Mouse (Mus musculus) cerebellum, postnatal 4 days (tissue): ENCODE measurements around the gene Ebf1.

ENCODE experiments used
- DNase-seq, 2 experiments: peaks; one replicate each; pipeline ENCODE4 v3.0.0; 2022; ENCODE audit warnings: low spot score in 2 of 2, mixed read lengths in 1 of 2

Ebf1 gene

DNA sequence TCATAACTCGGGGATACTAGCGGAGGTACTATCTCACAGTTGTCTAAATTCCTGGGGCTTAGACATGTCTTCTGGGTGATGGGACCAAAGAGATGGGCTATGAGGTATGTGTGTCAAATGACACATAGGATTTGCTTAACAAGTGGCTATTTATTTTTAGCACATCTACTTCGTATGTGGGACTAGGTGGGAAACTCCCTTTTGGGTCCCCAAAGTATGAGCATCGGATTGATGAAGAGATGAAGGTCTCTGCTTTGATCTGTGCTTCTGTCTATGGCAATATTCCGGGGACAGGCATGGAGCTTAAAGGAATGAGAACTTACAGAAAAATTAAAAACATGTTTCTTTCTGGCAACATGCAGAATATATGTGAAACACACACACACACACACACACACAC is 44.8 kb downstream of the Ebf1 start:
- no peak for DNase-seq

DNA sequence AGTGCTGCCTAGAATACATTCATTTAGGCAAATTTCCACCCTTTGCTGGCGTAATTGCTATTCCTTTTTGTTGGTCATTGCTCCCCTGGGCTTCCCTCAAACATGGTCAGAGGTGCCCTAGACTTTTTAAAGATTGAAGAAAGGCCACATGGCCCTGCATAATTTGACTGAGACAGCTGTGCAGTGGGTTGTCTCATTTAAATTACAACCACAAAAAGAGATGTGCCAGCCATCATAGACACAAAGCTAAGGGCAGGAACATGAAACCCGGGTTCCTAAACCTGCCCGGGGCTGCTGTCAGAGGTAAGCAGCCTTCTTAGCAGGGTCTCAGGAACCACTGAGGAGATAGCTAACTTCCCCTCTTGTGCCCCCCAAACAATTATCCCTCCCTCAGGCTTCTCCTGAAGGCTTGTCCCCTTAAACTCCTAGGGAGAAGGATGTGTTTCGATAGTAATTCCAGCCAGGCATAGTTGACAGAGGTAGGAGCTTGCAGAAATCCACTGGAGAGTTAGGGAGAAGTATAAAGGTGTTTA is 46.6 kb downstream of the Ebf1 start:
- DNase-seq: no peak

DNA sequence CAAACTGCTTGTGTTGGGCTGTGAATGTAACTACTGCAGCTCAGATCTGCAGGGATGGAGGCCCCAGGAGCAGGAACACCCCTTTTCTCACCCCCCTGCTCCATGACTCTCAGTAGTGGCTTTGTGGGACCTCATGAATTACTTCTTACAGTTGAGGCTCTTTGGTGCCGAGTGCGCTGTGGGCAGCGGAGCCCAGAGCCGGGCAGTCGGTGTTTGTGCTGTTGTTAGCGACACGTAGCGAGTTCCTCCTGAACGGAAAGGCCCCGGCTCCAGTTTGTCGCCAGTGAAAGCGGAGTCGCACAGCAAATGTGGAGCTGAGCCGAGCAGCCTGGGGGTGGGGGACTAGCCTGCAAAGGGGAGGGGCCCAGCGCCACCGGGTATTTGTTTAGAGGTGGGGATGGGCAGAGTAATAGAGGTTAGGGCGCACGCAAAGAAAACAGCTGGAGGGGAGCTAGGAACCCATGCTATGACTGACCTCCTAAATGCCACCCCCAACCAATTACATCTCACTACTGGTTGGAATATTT is 48.1 kb downstream of the Ebf1 start:
- DNase-seq: peak in 1 of 2 experiments; percentile 35

DNA sequence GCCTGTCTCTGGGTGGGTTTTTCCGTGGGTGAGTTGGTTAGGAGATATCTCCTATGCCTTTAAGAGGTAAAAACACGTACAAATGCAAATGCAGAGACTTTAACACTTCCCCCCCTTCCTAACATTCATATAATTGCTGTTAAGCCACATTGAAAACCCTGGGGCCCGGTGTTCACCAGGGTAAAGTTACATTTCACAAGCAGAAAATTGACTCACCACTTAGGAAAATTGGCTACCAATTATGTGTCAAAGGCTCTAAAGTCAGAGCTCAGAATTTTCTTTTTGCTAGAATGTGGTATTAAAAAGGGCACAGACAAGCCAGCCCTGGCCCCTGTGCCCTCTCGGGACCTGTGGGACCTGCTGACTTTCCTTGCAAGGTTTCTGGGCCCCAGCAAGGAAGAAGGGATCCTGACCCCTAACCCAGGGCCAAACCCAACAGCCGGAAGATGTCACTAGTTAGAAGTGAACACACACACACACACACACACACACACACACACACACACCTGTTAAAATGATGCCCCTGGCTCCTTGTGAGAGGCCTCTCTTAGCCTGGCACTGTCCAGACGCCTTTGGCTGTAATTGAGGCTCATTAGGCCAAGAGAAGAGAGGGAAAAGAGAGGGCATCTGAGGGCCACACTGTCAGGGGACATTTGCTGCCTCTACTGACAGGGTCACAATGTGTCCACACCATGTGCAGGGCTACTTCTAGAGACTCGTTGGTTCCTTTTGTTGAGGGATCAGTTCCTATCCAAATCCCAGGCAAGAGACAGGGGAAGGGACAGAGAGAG is 48.8 kb downstream of the Ebf1 start:
- DNase-seq: no peak

DNA sequence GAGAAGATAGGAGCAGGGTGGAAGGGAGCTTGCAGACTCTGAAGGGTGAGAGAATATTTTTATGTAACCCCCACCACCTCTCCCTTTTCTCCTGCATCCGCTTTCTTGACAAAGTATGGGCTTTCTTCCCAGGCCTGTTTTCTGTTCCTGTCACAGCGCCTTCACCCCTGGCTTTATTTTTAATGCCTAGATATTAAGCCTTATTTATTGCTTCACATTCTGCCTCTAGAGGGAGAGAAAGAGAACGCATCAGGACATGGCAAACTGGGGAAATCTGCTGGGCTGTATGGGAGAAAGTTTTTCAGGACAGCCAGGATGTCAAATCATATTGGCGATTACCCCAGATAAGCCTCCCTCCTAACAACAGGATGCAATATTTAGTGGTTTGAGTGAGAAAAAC is 49.6 kb downstream of the Ebf1 start:
- DNase-seq: no peak

DNA sequence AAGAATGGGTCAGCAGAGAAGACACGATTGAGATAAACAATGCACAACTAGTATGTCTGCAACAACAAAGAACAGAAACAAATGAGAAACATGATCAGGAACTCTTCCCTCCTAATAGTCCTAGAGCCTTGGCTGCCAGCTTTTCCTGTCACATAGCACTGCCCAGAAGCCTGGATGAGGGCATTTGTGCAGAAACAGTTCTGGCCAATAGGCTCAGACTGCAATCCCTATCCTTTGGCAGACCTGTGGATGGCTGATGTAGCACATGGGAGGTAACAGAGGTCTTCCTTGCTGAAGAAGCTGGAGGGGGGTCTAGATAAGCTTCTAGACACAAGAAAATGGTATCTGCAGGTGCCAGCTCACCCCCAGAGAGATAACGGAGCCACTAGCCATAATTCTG is 64.2 kb downstream of the Ebf1 start:
- no peak for DNase-seq

DNA sequence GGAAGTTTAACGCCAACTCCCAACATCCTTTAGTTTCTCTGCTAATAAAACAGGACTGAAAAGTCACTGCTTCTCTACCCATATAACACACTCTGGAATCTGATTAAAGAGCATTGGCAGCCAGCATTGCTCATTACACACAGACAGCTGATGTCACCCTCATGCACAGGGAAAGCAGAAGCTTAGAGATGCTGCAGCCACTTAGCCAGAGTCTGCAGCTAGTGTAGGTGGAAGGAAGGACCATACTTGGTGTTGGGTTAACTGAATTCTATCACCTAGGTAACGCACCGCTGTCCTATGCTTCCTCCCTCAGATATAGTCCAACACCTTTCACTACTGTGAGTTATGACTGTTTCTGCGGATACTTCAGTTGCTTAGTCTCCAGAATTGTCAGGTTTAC is 64.9 kb downstream of the Ebf1 start:
- no peak for DNase-seq

DNA sequence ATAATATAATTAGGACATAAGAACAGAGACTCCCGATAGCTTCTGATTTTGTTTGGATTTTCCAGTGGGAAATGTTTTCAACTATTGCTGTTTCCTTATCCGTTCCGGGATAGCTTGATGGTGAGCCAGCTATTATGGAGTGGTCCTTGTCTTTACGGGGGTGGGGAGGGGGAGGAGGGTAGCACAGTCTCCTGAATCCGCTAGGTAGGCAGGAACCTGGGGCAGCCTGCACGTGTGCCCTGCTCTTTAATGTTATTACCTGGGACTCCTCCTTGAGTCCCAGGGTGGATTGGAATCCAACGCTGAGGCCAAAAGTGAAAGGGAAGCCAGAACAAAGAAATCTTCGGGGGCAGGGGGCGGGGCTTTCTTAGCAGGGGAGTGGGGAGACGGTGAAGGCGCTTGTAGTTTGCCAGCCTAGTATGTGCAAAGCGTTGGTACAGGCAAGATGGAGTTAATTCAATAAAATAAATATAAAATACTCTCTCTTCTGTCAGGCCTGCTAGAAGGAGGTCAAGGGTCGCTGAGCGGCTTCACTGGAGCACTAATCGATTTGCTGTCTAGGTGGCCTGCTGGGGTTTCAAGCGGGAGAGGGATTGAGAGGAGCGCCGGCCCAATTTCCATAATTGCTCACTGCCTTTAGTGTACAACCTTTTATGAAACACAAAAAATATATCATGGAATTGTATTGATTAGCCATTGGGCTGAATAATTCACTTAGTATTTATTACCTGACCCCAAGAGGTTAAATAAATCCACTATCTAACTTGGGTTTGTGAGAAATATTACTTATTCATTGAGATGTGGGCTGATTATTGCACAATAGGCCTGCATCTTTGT is 65.8 kb downstream of the Ebf1 start:
- no peak for DNase-seq

DNA sequence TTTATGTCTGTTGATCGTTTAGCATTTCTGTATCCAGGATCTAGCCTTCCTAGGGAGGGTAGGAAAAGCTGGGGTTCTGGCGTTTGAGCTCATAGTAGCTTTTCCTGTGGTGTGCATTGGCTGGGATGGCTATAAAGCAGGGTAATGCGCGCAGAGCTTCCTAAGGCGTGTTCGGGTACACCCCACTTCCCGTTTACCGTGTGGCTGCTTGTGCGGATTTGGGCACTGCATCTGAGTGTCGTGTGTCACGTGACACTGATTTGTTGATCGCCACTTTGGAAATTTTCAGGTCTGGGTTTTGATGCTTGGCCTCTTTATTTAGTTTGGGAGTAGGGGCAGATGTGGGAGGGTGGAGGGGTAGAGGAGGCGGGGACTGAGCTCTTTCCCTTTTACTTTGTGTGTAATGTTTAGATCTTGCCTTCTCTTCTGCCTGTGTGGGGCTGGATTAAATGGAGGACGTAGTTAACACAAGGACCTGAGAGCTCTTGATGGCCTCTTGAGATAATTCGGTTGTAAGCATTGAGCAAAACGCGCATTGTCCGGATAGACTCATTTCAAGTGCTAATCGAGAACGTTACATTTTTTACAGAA is 67.5 kb downstream of the Ebf1 start:
- DNase-seq: no peak

DNA sequence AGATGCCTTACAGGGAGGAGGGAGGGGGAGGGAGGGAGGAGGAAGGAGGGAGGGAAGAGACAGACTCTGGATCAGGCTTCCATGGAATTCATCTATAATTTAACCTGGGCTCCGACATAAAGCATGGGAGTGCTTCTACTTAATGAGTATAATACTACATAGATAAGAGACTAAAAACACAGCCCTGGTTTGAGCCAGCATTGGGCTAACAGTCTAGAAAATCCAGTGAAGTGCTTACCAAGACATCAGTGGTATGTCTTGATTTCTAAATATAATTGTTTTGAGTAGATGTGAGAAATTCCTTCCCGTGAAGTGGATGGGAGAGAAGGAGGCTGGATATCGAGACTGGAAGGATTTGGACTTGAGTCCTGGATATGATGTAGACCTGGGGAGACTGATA is 68.0 kb downstream of the Ebf1 start:
- DNase-seq: no peak

DNA sequence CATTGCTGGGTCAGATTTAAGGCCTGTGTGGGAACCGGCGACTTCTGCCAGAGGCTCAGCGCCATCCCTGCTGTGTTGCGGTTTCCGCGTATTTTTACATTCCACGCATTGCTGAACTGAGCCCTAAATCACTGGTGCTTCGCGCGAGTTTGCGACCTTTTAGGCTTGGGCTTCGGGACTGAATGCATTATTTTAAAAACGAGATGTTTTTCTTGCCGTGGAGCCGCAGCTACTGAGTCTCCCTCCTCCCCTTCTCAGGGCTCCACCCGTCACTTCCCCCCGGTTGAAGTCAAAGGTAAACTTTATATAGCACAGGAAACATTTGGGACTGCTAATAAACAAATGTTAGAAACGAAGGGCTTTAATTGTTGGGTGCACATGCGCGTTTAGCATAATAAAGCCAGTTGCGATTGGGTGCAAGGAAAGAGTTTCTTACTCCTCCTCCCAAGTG is 68.8 kb downstream of the Ebf1 start:
- no peak for DNase-seq

DNA sequence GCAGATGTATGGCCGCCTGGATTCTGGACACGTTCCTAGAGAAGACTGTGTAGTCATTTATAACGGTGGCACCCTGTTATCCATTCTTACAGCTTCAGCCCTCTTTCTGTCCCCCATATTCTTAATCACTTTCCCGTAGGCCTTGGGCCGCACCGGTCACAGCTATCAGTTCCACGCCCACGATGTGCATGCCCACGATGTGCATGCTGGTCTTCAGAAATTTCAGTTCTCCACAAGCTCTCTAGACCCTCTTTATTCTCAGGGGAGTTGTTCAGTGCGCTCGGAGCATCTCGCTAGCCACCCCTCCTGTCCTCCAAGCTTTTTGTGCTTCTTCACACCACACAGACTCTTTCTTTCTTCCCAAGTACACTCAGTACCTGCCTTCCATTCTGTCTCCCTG is 69.3 kb downstream of the Ebf1 start:
- no peak for DNase-seq

DNA sequence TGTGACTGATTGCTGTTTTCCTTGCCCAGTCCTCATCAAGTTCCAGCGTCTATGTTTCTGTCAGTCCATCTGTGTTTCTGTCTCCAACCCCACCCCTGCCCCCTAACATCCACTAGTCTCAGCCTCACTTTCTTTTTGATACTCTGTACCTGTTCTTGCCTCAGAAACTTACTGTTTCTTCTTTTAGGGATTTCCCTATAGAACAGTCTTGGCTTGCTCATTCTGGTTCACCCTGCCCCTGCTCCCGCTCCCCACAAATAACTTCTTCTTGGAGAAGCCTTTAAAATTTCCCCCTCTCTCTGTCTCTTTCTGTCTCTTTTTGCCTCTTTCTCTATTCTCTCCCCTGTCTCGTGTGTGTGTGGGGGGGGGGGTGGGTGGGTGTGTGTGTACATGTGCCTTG is 71.4 kb downstream of the Ebf1 start:
- no peak for DNase-seq

DNA sequence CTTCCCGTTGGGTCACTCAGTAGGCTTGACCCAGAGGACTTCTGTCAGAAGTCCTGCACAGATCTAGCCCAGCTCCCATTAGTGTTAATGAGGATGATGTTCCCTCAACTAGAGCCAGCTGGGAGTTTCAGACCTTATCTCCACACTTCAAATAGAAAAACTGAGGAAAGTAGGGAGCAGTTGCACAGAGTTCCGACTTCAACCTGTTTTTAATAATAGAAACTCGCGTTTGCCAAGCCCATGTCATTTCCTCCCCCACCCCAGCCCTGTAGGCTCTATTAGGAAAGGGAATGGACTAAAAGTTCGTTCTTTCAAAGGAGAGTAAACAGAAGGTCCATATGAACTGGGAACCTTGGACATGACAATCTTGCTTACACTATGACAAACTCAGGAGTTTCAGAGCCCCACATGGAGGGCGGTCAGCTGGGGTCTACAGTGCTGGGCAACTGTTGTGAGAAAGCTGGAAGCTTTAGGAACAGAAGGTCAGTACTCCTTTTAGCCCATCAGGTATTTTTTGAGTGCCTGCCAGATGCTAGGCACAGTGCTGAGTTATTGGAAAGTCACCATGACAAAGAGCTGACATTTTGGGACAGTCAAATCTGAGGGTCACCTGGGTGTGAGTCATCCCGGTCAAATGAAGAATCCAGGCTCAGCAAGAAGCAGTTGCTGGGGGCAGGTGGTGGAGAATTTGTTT is 72.6 kb downstream of the Ebf1 start:
- DNase-seq: no peak

DNA sequence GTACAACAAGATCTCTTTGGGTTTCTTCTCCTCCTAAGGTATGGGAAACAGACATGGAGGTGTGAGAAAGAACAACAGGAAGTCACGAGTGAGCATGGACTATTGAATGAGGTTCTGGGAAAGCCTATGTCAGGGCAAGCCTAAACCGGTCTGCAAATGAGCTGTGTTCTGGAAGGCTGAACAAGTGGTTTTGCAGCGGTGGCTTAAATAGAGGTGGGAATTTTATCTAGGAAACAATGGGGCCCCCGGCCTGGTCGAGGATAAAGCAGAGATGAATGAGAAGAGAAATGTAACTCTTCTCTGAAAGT is 73.1 kb downstream of the Ebf1 start:
- no peak for DNase-seq

DNA sequence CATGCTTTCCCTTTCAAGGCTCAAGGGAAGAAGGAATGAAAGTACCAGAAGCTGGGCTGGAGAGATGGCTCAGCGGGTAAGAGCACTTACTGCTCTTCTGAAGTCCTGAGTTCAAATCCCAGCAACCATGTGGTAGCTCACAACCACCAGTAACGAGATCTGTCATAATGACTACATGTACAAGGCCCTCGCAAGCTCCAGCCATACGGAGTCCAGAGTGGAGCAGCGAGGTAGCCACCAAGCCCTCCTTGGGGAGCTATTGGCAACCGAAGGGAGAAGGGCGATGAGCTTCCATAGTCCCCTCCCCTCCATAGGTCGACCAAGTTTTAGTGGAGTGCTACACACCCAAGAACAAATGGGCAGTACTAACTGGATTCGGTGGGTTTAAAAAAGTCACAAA is 78.3 kb downstream of the Ebf1 start:
- DNase-seq: no peak

DNA sequence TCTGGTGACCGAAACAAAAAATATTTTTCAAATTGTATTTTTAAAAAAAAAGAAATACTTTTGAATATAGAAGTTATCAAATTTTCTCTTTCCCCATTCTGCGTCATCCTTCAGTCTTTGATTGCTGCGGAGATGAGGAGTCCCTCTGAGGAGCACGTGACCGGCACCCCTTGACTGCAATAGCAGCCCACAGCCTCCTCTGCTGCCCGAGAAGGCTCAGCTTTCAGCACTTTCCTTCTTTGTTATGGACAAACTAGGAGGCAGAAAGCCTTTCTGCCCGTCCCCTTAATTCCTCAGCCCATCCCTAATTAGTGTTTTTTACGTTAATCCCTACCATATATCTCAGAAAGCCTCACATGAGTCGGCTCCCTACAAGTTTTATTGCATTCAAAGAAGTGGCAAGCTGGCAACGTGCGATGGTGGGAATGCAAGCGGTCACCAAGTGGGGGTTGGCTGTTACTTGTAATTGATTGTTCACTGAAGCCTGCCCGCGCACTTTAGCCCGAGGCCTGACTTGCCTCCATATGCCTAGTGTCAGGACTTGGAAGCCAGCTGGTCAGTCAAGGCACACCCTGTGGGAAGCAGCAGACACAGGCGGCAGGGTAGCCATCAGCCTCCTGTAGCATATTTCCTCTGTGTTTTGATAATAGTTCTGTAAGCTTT is 79.6 kb downstream of the Ebf1 start:
- peak in 1 of 2 experiments; percentile 62 for DNase-seq

DNA sequence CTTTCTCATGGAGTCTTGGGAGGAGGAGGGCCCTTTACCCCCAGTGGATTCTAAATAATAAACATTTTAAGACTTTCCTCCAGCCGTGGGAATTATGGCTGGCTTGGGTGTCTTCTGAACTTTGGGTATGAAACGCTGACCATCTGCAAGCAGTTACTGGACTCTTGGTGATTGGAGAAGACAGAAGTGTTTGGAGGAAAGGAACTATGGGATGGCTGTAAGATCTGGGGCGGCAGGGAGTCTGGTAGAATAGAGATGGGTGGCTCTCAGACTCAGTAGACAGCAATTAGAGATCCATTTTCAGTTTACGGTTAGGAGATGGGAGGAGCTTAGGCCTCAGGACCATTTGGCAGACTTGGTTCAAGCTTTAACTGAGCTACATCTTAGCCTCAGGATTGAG is 83.1 kb downstream of the Ebf1 start:
- DNase-seq: no peak

DNA sequence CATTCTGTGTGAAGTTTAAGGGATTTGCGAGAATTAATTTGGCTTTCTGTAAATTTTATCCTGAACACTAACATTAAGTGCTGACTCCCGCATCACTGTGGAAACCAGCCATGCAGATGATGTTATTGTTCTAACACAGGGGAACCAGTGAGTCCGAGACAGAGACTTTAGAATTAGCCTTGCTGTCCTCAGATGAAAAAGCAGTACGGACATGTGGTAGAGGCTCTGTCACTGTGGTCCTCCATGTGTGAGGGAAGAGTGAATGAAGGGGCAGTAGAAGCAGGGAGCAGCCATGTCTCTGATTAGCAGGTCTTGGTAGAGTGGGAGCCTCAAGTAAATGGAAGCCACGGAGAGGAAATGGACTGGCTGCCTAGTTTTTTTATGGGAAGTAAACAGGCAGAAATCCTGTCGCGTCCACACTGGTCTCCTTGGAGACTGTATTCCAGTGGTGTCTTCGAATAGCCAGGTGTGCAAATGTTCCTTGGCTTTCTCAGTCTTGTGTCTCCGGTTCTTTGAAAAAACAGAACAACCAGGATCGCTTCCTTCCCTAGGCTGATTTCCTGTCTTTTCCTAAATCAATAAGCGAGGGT is 84.2 kb downstream of the Ebf1 start:
- no peak for DNase-seq

DNA sequence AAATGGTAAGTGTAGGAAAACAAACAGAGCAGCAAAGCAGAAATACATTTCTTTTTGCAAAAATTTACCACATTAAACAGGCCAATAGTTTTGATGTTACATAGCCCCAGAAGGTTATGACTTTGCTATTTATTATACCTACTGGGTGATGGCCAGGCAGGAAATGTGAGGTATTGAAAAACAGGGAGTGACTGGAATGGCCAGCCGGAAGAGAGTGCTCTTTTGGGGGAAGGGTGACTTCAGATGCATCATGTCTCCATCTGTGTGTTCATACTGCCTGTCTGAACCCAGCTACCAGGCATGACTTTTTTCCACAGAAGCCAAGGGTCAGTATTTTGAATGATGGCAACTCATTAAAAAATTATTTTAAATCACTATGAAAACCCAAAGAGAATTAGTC is 84.7 kb downstream of the Ebf1 start:
- no peak for DNase-seq
